Mouse (Mus musculus) 3134 (cell line): ENCODE data around the gene Anxa11.
"Not testable (repeated sequence)": the region's sequence is repeated elsewhere in the genome, so short reads cannot be mapped to it uniquely, and the experiment has no call there.

ENCODE experiments used
- DNase-seq: peaks from one replicate; pipeline ENCODE4 v3.0.0-alpha.2; 2011; ENCODE audit warnings: low spot score; ENCODE audit not compliant: insufficient read length; ENCODE audit errors: extremely low read depth

Gene Anxa11

DNA sequence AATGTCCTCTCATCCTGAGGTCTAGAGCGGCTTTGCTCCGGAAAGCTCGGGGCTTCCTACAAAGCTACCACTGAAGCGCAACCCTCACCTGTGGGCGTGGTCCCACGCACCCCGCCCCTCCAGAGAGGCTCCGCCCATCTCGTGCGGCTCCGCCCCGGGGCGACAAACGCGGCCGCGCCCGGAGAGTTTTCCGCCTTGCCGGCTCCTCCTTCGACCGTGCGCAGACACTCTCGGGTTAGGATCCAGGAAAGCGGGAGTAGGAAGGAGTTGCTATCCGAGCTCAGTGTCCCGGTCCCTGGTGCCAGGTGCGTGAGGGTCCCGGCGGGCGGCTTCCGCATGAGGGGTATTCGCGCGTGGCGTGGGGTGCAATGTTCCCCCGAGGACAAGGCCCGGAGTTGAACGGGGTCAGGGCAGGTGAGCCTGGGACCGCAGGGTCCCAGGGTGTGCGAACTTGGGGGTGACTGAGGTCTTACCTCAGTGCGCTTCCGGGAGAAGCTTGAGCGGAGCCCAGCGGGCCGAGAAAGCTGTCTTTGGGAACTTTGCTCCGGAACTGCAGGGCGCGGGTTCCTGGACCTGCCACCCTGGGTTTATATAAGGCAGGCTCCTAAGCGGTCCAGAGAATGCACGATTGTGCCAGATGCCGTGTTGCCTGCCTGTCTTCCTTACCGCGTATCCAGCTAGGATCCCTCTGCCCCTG, at the start of gene Anxa11:
Gene Anxa11 (plus strand): TSS at position 166 of the 697 bp plus-strand sequence.
- peak; percentile 93 for DNase-seq

DNA sequence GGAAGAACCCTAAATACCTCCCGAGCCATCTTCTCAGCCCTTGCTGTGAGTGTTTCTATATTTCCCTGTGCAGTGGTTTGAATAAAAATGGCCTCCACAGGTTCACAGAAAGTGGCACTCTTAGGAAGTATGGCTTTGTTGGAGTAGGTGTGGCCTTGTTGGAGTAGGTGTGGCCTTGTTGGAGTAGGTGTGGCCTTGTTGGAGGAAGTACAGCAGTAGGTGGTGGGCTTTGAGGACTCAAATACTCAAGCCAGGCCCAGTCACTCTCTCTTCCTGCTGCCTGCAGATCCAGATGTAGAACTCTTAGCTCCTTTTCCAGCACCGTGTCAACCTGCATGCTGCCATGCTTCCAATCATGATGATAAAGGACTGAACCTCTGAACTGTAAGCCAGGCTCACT, 47.6 kb upstream of the Anxa11 start:
- no peak for DNase-seq

- DNase-seq: no peak
These were observed 46.9 kb upstream of the Anxa11 start for GRCm38 (mm10) chr14:25795067-25795466.

- DNase-seq: no peak
These were observed 46.3 kb upstream of the Anxa11 start for GRCm38 (mm10) chr14:25795561-25796174.

- no peak for DNase-seq
These were observed 45.3 kb upstream of the Anxa11 start for GRCm38 (mm10) chr14:25796619-25797018.

DNA sequence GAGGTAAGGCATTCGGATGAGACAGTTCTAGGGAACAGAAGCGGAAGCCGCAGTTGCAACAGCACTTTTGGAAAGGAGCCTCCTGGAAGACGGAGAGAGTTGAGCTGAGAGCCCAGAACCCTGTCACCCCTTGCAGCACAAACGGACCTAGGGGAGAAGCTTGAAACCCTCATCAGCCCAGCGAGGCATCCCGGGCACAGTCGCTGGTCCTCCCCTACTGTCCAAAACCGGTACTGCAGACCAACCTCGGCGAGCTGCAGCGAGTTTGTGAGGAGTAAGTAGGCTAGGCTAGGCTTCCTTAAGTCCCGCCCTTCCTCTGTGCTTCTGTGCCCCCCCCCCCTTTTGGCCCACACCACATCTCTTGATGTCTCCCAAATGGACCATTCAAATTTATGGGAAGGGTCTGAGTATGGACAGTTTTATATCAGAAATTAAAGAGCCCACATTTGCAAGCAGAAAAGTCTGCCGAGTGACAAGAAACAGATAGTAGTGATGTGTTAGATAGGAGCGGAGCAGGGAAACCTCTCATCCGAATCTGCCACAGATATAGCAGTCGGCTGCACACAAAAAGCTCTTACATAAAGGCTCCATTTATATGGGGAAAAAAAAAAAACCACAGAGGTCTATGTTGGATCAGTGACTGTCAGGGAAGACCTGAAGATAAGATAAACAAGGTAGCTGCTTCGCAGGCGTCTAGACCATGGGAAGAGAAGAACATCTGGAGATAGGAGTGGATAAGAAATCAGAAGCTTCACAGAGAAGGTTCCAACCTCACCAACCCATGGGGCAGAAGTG, 41.6 kb upstream of the Anxa11 start:
- DNase-seq: peak; percentile 87

GRCm38 (mm10) chr14:25802511-25802910, 39.4 kb upstream of the Anxa11 start:
- no peak for DNase-seq

GRCm38 (mm10) chr14:25803246-25803809, 38.6 kb upstream of the Anxa11 start:
- DNase-seq: no peak

DNA sequence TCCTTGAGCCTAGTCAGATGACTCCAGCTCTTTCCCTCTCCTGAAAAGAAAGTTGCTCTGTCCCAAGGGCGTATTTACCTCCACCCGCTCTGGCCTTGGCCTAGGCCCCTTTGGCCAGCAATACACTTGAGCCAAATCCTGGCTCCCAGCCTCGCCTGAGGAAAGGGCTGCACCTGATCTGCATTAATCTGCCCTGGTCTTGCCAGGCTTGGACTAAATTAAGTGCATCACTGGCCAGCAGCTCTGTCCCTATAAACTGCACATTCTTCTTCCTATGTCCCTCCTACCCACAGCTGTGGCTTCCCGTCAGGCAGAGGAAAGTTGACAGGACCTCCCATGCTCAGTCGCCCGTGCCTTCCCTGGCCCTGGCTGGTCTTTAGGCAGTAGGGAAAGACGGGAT, 36.1 kb upstream of the Anxa11 start:
- DNase-seq: no peak

DNA sequence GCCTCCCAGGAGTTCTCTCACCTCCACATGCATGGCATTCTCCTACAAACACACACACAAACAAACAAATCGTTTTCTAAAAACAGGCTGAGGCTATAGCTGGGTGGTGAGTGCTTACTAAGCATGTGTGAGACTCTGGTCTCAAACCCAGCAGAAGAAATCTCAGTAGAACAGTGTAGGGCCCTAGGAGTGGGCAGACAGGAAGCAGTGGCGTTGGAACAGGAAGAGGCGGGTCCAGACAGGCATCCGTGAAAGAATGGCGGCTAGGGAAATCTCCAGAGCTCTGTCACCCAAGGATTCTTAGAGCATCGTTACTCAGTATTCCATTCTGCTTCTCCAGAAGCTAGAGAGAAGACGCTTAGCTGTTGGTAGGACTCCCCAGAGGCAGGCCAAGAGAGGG, 35.4 kb upstream of the Anxa11 start:
- DNase-seq: no peak

DNA sequence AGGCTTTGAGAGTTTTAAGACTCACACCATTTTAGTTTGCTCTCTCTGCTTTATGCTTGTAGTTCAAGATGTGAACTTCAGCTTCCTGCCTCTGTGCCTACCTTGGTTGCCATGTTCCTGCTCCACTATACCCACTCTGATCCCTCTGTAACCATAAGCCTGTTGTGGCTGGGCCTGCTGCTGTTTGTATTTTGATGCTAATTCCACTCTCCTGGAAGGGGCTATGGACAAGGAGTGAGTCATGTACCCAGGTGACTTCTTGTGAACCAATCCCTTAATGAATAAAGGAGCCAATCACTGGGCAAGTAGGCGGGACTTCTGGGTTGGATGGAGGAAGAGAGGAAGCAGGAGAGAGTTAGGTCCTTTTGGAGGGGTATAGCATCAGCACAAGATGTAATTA, 30.9 kb upstream of the Anxa11 start:
- DNase-seq: not testable (repeated sequence)

DNA sequence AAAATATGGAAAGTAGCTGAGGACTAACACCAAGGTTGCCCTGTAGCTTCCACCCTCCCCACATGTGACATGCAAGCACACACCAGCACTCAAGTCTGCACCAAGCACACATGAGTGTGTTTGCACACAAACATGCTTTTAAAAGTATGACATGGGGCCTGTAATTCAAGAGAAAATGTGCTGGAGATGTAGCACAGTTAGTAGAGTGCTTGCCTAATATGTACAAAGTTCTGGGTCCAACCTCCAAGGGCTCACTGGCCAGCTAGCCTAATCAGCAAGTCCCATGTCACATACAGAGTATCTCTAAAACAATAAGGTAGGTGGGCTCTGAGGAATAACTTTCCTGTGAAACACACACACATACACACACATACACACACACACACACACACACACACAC, 27.8 kb upstream of the Anxa11 start:
- no peak for DNase-seq

DNA sequence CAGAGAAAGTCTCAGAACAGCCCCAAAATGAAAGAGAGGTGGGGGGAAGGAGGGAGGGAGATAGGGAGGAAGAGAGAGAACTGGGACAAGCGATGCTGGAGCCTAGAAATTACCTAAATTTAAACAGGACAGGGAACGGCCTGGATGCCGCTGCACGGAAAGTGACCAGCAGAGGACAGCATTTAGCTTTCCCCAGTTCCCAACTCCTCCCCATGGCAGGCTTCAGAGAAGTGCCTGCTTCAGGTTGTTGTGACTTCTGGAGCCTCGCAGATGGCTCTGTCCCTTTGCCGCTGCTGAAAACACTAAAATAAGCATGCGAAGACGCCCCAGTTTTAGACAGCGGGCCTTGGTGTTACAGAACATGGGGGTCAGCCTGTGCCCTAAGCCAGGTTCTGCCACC, 25.5 kb upstream of the Anxa11 start:
- DNase-seq: peak; percentile 57

DNA sequence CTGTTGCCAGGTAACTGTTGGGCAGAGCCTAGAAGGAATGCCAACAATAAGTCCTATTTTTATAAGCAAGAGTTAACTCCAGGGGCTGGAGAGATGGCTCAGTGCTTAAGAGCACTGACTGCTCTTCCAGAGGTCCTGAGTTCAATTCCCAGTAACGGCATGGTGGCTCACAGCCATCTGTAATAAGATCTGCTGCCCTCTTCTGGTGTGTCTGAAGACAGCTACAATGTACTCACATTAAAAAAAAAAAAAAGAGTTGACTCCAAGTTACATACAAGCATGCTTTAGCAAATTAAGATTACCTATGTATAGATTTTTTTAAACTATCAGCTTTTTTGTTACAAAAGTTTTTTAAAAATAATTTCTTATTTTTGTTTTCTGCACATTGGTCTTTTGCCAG, 19.4 kb upstream of the Anxa11 start:
- DNase-seq: no peak

DNA sequence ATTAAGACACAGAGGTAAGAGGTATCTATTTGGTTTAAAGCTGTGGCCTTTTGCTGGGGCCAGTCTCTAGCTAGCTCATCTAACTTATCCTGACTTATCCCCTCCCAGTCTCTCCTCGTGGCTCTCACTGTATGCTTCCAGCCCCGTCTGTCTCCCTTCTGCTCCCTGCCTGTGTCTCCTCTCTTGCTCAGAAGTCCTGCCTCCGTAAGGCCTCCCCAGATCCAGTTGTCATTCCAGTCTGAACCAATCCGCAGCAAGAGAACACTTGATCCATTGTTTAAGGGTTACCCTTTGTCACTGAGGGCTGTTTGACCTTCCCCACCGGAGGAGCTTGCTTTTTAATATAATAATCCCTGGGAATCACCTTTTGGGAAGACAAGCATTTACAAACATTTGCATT, 17.0 kb upstream of the Anxa11 start:
- no peak for DNase-seq

DNA sequence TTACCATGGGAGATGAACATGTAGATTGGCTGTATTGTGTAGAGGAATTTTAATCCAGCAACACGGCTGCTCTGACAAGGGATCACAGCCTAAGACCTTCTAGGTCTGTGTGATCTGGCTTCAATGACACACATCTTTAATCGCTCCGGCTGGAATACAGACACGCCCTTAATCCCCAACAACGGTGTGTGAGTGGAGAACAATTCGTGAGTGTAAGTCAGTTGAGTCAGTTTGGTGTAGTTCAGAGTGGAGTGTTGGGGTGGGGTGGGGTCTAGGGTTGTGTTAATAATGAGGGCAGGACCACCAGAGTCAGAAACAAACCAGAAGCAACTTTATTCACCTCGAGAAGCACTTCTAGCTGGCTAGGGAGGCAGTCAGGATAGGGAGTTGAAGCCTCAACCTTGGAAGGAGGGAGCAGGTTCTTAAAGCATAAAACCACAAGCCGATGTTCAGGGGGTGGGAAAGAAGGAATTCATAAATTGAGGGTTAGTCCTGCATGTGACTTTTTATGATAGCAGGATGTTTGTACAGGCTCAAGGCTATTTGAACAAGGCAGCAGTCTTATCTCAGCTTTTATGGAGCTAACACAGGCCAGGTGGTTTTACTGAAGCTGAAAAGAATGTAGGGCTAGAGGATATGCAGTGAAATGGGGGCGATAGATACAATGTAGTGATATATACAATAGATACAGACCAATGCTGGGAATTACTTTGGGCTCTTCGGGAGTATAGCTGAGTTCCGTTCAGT, 15.9 kb upstream of the Anxa11 start:
- DNase-seq: no peak

DNA sequence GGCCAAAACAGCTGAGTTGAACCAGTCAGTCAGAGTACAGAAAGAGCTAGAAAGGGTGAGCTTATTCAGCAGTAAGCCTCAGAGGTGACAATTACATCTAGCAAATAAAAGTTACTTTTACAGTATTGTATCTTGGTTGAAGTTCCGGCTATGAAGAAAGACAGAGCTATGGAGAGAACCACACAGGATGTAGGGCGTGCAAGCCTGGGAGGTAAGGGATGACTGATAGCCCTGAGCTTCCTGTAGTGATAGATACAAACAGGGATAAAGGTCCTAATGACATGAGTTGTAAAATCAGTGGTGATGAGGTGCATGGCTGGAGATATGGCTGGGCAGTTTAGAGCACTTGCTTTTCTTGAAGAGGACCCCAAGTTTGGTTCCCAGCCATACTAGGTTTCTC, 15.1 kb upstream of the Anxa11 start:
- no peak for DNase-seq

- no peak for DNase-seq
These were observed 10.6 kb upstream of the Anxa11 start for GRCm38 (mm10) chr14:25831332-25831731.

DNA sequence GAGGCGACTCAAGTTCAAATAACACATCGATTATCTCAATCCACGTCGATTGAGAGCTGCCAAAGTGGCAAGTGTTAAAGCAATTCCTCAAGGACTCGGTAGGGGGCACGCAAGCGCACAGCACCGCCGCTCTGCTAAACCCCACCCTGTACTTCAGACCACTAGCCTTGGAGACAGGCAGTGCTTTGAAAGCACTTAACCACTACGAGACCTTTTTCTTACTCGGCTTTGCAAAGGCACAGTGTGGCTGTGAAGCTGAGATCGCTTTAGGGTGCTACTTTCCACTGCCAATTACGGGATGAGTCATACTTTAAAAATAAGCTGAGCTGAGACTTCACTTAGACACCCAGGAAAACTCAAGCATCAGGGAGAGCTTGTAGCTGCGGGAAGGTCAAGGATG, 9.7 kb upstream of the Anxa11 start:
- DNase-seq: peak; percentile 61

DNA sequence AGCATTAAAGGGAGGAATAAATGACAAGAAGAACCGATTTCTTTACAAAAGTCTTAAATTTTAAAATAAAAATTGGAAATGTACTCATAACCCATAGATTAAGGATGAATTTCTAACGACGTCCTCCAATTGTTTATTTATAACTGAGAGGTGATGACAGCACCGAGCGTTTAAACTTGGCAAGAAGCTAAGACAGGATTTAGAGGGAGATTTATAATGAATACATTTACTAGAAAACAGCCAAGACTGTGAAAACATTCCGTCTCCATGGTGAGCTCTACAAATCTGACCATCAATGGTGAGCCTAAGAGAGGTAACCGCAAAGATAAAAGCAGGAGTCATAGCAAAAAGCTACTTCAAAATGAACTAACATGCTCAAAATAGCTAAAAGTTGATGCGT, 3.5 kb upstream of the Anxa11 start:
- no peak for DNase-seq

- no peak for DNase-seq
These were observed 2.2 kb upstream of the Anxa11 start for GRCm38 (mm10) chr14:25839791-25840190.
